8 mouse cellular contexts compared by ENCODE assay signal in genomic region chr11:67652194-67652892, GRCm38 (mm10). TPM values are rescaled to one million over a fixed set of nuclear protein-coding genes. Genes with fewer than 3 reads are reported as not detected.
A peak's percentile ranks its signal among the peaks of the same experiment; 100 is the strongest.
DNase-seq lines count a peak whose midpoint lies in the region; ATAC-seq and TF ChIP-seq lines count a peak whose summit lies in the region.
"Had no signal": no experiment of that assay in that cellular context is flagged by ENCODE, and none has a peak within 500 bp of the region (broad histone marks: within the 10 kb centered on the region; RNA-seq: fewer than 3 reads in every experiment).

No protein-coding gene starts in this region.

- H3K9me3 ChIP-seq in liver, embryonic 12.5 days (replicated peaks), result no peaks in the 10 kb centered on the region
- no peaks in the 10 kb centered on the region for H3K9me3 ChIP-seq in neural tube, embryonic 13.5 days

- H3K27me3 ChIP-seq in liver, adult 2 months (ENCODE audit: control insufficient read depth, insufficient read depth, low read length), result no peaks in the 10 kb centered on the region
- H3K27me3 ChIP-seq in liver, embryonic 12.5 days (replicated peaks), result no peaks in the 10 kb centered on the region; the same call in 1 of the 2 replicates
- H3K27me3 ChIP-seq in neural tube, embryonic 13.5 days, result no peaks in the 10 kb centered on the region

- no peaks in the 10 kb centered on the region for H3K79me2 ChIP-seq in liver, adult 2 months (ENCODE audit: control insufficient read depth, insufficient read depth, low read length)

- H3K27ac ChIP-seq in liver, adult 2 months (replicated peaks; ENCODE audit: insufficient read depth, low read depth, low read length), result no peak overlapping the region
- no peak overlapping the region for H3K27ac ChIP-seq in liver, embryonic 12.5 days
- no peak overlapping the region for H3K27ac ChIP-seq in bone marrow macrophage, adult 2 months (ENCODE audit: insufficient read depth, low read depth, low read length)
- no peak overlapping the region for H3K27ac ChIP-seq in neural tube, embryonic 13.5 days (replicated peaks)

- no peak overlapping the region for H3K4me2 ChIP-seq in liver, embryonic 12.5 days
- H3K4me2 ChIP-seq in neural tube, embryonic 13.5 days, result peak overlapping the region; percentile 5; the same call in 1 of the 2 replicates

- no peak for DNase-seq in liver, adult 2 months (ENCODE audit: extremely low read depth, low read depth, low spot score)
- peak; percentile 35 for DNase-seq in embryo, embryonic 11.5 days (ENCODE audit: low read depth, low spot score)
- DNase-seq in induced T-regulatory cell, adult 2 months (ENCODE audit: low read depth), result peak; percentile 20
- no peak for DNase-seq in spleen, postnatal 4 days (ENCODE audit: low spot score in 2 of 2)

- no peak overlapping the region for H3K4me3 ChIP-seq in liver, adult 2 months (ENCODE audit: insufficient read depth, low read depth, low read length)
- no peak overlapping the region for H3K4me3 ChIP-seq in liver, embryonic 12.5 days
- no peak overlapping the region for H3K4me3 ChIP-seq in bone marrow macrophage, adult 2 months (ENCODE audit: insufficient read depth, low read length)
- no peak overlapping the region for H3K4me3 ChIP-seq in neural tube, embryonic 13.5 days

- ATAC-seq in liver, embryonic 12.5 days, result no peak
- 0 out of 2 replicates have a peak, but pooled peaks have one; percentile 8 for ATAC-seq in neural tube, embryonic 13.5 days (ENCODE audit: low read depth)

- H3K9ac ChIP-seq in liver, adult 2 months (ENCODE audit: low read depth, low read length), result no peak overlapping the region
- H3K9ac ChIP-seq in liver, embryonic 12.5 days, result no peak overlapping the region
- no peak overlapping the region for H3K9ac ChIP-seq in neural tube, embryonic 13.5 days

- TF ChIP-seq POLR2A in liver, adult 2 months (IDR thresholded peaks at IDR 0.05; ENCODE audit: extremely low read depth, insufficient read depth, low read length), result no peak
- no peak for TF ChIP-seq POLR2A in bone marrow macrophage, adult 2 months (IDR thresholded peaks at IDR 0.05; ENCODE audit: borderline replicate concordance, low read depth, low read length)

- peak; percentile 50; the same call in 1 of the 2 replicates for TF ChIP-seq CTCF in liver, adult 2 months (IDR thresholded peaks at IDR 0.05; ENCODE audit: low read depth, low read length)
- TF ChIP-seq CTCF in bone marrow macrophage, adult 2 months (IDR thresholded peaks at IDR 0.05; ENCODE audit: low read depth, low read length), result peak; percentile 39; the same call in 1 of the 2 replicates

- H3K4me1 ChIP-seq in liver, adult 2 months (ENCODE audit: control insufficient read depth, insufficient read depth, low read length), result no peaks in the 10 kb centered on the region
- no peaks in the 10 kb centered on the region for H3K4me1 ChIP-seq in liver, embryonic 12.5 days
- peaks cover 18% of the 10 kb centered on the region for H3K4me1 ChIP-seq in bone marrow macrophage, adult 2 months (ENCODE audit: control insufficient read depth, insufficient read depth, low read length)
- H3K4me1 ChIP-seq in neural tube, embryonic 13.5 days (replicated peaks), result peaks cover 15% of the 10 kb centered on the region

- 29% methylated on average over 14 of the region's 14 CpGs for WGBS in liver, adult 2 months
- 21% methylated on average over 14 of the region's 14 CpGs for WGBS in liver, embryonic 12.5 days (ENCODE audit: insufficient replicate concordance)
- 19% methylated on average over 14 of the region's 14 CpGs for WGBS in neural tube, embryonic 13.5 days

- H3K36me3 ChIP-seq in liver, adult 2 months (ENCODE audit: control insufficient read depth, insufficient read depth, low read length), result no peaks in the 10 kb centered on the region
- H3K36me3 ChIP-seq in liver, embryonic 12.5 days, result no peaks in the 10 kb centered on the region
- H3K36me3 ChIP-seq in neural tube, embryonic 13.5 days, result no peaks in the 10 kb centered on the region

RNA-seq across cellular contexts. Expression of gene Rcvrn, which starts 42.8 kb away (rescaled TPM):
- not detected in 2 replicates for total RNA-seq in liver, adult 2 months (2014; rRNA removed)
- not detected in 2 replicates for polyA plus RNA-seq in liver, adult 2 months (2012; rRNA removed)
- not detected in 2 replicates for polyA plus RNA-seq in liver, embryonic 12.5 days (2016; fragmentation: Nextera tagmentation; extraction: Ambion mirVana)
- not detected in 2 replicates for polyA plus RNA-seq in bone marrow macrophage, adult 2 months (2012; ENCODE audit: insufficient read depth, insufficient read length, missing spikeins)
- polyA plus RNA-seq in neural tube, embryonic 13.5 days (2015; fragmentation: Nextera tagmentation; extraction: Ambion mirVana), result not detected in 2 replicates
- polyA plus RNA-seq: gonadal fat pad, adult 2 months had no signal

Comparison
In these comparisons a context has a peak if more than half of its experiments do, and no peak if none do; other contexts are left out.
1. DNase-seq: peak in embryo, embryonic 11.5 days (single experiment) and induced T-regulatory cell, adult 2 months (single experiment); none in liver, adult 2 months (single experiment) and spleen, postnatal 4 days (0 of 2).